Mouse (Mus musculus): ENCODE measurements around the gene Tomm40l. TPM values are rescaled to one million over a fixed set of nuclear protein-coding genes. Genes with fewer than 3 reads are reported as not detected.

Gene Tomm40l
- polyA plus RNA-seq, 1 experiment from 2014 or later: 32.4 TPM

- H3K9ac ChIP-seq (ENCODE audit: low read depth, low read length): 0 out of 2 replicates have a peak overlapping the region, but pooled peaks have one; percentile 25
- 78% methylated on average over 6 of the region's 6 CpGs for WGBS
- DNase-seq (ENCODE audit: low spot score) (no peak), ATAC-seq (replicated peaks; ENCODE audit: low FRiP score, low read depth) (no peak)
- H3K4me3 ChIP-seq (replicated peaks; ENCODE audit: low read depth, low read length): peak overlapping the region; percentile 19; the same call in 1 of the 2 replicates
- H3K4me2 ChIP-seq (ENCODE audit: low read length): peak overlapping the region; percentile 32; the same call in 1 of the 2 replicates
- H3K9me3 ChIP-seq (replicated peaks; ENCODE audit: low read length): no peaks in the 10 kb centered on the region
- H3K27ac ChIP-seq: peak overlapping the region; percentile 88
- no peak for TF ChIP-seq CTCF (IDR thresholded peaks at IDR 0.05; ENCODE audit: low read depth)
- peaks cover 10% of the 10 kb centered on the region for H3K36me3 ChIP-seq (ENCODE audit: insufficient read depth, low read length)
- H3K4me1 ChIP-seq (replicated peaks; ENCODE audit: insufficient read depth, low read length): peaks cover 11% of the 10 kb centered on the region
- H3K27me3 ChIP-seq (ENCODE audit: insufficient read depth, low read length): no peaks in the 10 kb centered on the region
Observed at GRCm38 (mm10) chr1:171223168-171223567, 854 bp upstream of the Tomm40l start.

- Histone ChIP-seq H3K4me3 (replicated peaks; ENCODE audit: low read depth, low read length) (peak overlapping the region; percentile 49), H3K27ac (no peak overlapping the region), H3K9ac (ENCODE audit: low read depth, low read length) (peak overlapping the region; percentile 64), H3K4me2 (ENCODE audit: low read length) (peak overlapping the region; percentile 92), H3K4me1 (replicated peaks; ENCODE audit: insufficient read depth, low read length) (peaks cover 11% of the 10 kb centered on the region), H3K36me3 (ENCODE audit: insufficient read depth, low read length) (peaks cover 10% of the 10 kb centered on the region), H3K27me3 (ENCODE audit: insufficient read depth, low read length) (no peaks in the 10 kb centered on the region), H3K9me3 (replicated peaks; ENCODE audit: low read length) (no peaks in the 10 kb centered on the region)
- ATAC-seq (replicated peaks; ENCODE audit: low FRiP score, low read depth): no peak; the same call in 1 of the 2 replicates
- WGBS: 6% methylated on average over 22 of the region's 22 CpGs
- TF ChIP-seq CTCF (IDR thresholded peaks at IDR 0.05; ENCODE audit: low read depth): no peak
- DNase-seq (ENCODE audit: low spot score): peak; percentile 21
Observed at GRCm38 (mm10) chr1:171221281-171222193, 777 bp downstream of the Tomm40l start.

GRCm38 (mm10) chr1:171220871-171221270 is 1.4 kb downstream of the Tomm40l start:
- Histone ChIP-seq H3K36me3 (ENCODE audit: insufficient read depth, low read length) (peaks cover 10% of the 10 kb centered on the region), H3K9me3 (replicated peaks; ENCODE audit: low read length) (no peaks in the 10 kb centered on the region), H3K27ac (no peak overlapping the region), H3K4me1 (replicated peaks; ENCODE audit: insufficient read depth, low read length) (peaks cover 11% of the 10 kb centered on the region), H3K9ac (ENCODE audit: low read depth, low read length) (no peak overlapping the region), H3K27me3 (ENCODE audit: insufficient read depth, low read length) (no peaks in the 10 kb centered on the region), H3K4me3 (replicated peaks; ENCODE audit: low read depth, low read length) (no peak overlapping the region; the same call in 1 of the 2 replicates), H3K4me2 (ENCODE audit: low read length) (peak overlapping the region; percentile 92)
- DNase-seq (ENCODE audit: low spot score): peak; percentile 91
- peak; percentile 95 for TF ChIP-seq CTCF (IDR thresholded peaks at IDR 0.05; ENCODE audit: low read depth)
- 4% methylated on average over 10 of the region's 10 CpGs for WGBS
- peak; percentile 6; the same call in 1 of the 2 replicates for ATAC-seq (replicated peaks; ENCODE audit: low FRiP score, low read depth)

GRCm38 (mm10) chr1:171216241-171216955 is 5.9 kb downstream of the Tomm40l start:
- Histone ChIP-seq H3K9ac (ENCODE audit: low read depth, low read length) (no peak overlapping the region), H3K4me3 (replicated peaks; ENCODE audit: low read depth, low read length) (no peak overlapping the region), H3K9me3 (replicated peaks; ENCODE audit: low read length) (no peaks in the 10 kb centered on the region), H3K27ac (no peak overlapping the region), H3K4me1 (replicated peaks; ENCODE audit: insufficient read depth, low read length) (peaks cover 5% of the 10 kb centered on the region), H3K4me2 (ENCODE audit: low read length) (no peak overlapping the region), H3K27me3 (ENCODE audit: insufficient read depth, low read length) (no peaks in the 10 kb centered on the region), H3K36me3 (ENCODE audit: insufficient read depth, low read length) (peaks cover 10% of the 10 kb centered on the region)
- no peak for DNase-seq (ENCODE audit: low spot score)
- TF ChIP-seq CTCF (IDR thresholded peaks at IDR 0.05; ENCODE audit: low read depth): no peak
- 84% methylated on average over 18 of the region's 18 CpGs for WGBS
- no peak for ATAC-seq (replicated peaks; ENCODE audit: low FRiP score, low read depth)

GRCm38 (mm10) chr1:171213801-171214496 is 8.4 kb downstream of the Tomm40l start, which contains the start of gene Nr1i3:
Gene Nr1i3, plus strand, starts transcription at chr1:171213970.
- no peak for DNase-seq (ENCODE audit: low spot score)
- Histone ChIP-seq H3K9ac (ENCODE audit: low read depth, low read length) (no peak within 1 kb of the TSS), H3K36me3 (ENCODE audit: insufficient read depth, low read length) (peaks cover under 1% of the 10 kb centered on the region; the same call in 1 of the 2 replicates), H3K4me1 (replicated peaks; ENCODE audit: insufficient read depth, low read length) (no peaks in the 10 kb centered on the region), H3K4me2 (ENCODE audit: low read length) (no peak within 1 kb of the TSS), H3K27me3 (ENCODE audit: insufficient read depth, low read length) (no peaks in the 10 kb centered on the region), H3K27ac (no peak within 1 kb of the TSS), H3K4me3 (replicated peaks; ENCODE audit: low read depth, low read length) (no peak within 1 kb of the TSS), H3K9me3 (replicated peaks; ENCODE audit: low read length) (no peaks in the 10 kb centered on the region)
- peak; percentile 84 for ATAC-seq (replicated peaks; ENCODE audit: low FRiP score, low read depth)
- no peak for TF ChIP-seq CTCF (IDR thresholded peaks at IDR 0.05; ENCODE audit: low read depth)
- WGBS: 66% methylated on average over 10 of the region's 10 CpGs
